Mouse (Mus musculus) B cell, adult 2 months (primary cell): ENCODE data around the gene Slc39a8.

Experiments used
- DNase-seq, 2 experiments: peaks; one replicate each; pipeline ENCODE4 v3.0.0; 2022

Slc39a8 gene

DNA sequence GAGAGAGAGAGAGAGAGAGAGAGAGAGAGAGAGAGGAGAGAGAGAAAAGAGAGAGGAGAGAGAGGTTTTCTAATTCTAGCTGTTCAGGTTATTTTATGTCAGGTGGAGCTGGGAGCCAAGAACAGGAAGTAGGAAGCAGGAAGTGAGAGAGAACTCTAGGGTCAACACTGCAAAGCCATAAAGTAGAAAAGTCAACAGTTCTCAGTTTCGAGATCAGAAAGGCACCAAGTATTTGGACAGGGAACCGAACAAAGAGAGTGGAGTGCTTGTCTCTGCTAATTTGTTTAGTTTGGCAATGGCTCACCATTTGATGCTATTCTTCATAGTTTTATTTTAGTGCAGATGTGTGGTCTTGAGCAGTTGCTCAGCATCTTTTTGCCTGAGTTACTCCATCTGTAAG is 26.5 kb downstream of the Slc39a8 start:
- no peak for DNase-seq

DNA sequence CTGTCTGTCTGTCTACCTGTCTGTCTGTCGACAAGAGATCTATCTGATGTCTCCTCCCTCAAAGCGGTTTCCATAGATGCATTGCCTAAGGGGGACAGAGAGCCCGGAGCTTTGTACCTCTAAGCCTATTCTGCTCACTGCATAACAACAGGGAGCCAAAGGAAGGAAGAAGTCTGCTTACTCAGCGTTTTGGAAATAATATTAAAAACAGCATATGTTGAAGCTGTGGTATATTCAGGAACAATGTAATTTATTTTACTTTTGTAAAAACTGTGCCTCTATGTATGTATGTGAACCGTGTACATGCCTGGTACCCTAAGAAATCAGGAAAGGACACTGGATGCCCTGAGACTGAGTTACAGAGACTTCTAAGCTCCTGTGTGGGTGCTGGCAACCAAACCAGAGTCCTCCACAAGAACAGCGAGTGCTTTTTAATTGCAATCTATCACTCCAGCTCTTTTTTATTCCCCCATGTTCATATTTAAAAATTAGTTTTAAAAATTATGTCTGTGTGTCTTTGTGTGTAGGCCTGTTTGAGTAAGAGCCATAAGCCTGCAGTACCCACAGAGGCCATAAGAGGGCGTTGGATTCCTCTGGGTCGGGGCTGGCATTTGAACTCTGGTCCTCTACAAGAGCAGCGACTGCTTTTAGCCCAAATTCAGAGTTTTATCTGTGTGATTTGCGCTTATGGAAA is 28.7 kb downstream of the Slc39a8 start:
- peak; percentile 2 to 16 for DNase-seq

DNA sequence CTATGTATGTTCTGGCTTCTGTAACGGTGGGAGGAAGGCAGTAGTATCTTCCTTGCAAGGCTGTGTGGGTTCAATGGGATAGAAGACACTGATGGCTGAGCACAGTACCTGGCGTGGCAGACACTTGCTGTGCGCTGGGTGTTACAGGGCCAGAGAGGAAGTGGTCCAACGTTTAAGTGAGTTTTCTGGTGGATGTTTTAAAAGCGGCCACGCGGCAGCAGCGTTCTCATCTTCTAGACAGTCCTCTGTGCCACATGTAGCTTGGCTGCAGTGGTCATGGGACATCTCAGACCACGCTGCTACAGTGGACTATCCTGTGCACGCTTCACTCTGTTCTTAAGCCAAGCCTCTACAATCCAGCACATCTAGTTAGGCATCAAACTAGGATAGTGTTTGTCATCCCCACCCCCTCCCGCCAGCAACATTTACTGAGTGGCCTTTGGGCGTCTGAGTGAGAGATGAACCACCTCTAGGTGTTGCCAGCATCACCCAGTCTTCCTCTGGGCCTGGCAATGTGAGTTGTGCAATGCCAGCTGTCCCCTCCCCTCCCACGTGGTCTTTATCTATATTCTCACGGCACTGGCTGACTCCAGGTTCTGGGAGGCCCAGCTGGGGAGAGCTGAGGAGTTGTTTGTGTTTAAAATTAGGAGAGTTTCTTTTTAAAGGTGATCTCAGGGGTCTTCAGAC is 29.4 kb downstream of the Slc39a8 start:
- DNase-seq = no peak

DNA sequence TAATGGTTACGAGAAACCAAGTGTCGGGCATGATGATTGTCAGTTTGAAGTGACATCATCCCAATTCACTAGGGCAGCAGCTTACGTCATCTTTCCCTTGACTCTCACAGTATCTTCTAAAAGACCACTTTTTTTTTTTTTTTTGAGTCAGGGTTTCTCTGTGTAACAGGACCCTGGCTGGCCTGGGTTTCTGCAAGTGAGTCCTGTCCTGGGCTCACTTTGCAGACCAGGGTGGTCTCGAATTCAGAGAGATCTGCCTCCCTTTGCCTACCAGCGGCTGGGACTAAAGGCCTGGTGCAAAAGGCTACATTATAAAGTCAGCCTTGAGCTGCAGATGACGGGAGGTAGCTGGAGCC is 29.9 kb downstream of the Slc39a8 start:
- DNase-seq = no peak

DNA sequence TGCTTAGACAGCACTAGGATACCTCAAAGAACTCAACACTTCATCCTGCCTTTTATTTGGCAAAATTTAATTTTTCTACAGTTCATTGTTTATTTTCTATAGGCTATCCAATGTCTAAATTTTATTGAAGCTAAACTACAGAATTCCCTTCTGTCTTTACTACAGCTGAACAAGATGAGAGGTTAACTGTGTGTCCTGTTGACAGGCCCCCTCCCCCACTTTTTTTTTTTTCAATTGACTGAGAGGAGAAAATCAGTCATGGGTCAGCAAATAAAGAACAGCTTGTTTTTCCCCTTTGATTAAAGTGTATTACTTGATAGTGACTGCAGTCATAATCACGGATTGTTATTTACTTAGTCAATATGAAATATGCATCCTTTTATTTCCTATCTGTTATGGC is 31.2 kb downstream of the Slc39a8 start:
- DNase-seq = no peak

DNA sequence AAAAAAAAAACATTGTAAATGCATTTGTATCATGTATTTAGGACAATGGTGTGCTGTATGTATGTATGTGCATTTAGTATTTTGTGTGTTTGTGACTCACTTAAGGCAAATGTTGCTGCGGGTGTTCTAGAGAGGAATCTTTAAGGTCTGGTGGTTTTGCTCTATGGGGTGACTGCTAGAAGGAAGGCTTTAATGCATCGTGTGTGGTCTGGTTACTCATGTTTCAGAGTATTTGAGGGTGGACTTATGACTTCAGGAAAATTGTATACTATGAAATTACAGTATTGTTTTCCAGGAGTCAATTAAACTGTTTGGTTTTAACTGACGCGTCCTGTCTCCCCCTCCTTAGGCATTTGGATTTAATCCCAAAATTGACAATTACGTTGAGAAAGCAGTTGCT is 32.1 kb downstream of the Slc39a8 start:
- no peak for DNase-seq

DNA sequence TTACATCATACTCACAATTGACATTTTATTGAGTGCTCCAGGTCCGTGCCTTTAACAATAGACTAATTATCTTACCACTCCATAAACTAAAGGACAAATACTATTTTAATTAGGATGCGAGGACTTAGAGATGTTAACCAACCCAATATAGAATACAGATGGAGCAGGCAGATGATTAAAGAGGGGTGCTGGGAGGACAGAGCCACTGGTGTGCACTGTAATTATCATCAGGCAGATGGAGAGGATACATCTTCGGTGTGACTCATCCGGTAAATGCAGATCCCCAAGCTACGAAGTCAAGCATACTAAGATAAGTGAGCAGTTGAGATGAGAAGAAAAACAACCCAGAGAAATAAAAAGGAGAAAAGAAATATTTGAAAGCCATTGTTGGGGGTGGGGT is 34.4 kb downstream of the Slc39a8 start:
- DNase-seq = no peak

GRCm38 (mm10) chr3:135862804-135863203 is 37.7 kb downstream of the Slc39a8 start:
- DNase-seq = peak in 1 of 2 experiments; percentile 10

DNA sequence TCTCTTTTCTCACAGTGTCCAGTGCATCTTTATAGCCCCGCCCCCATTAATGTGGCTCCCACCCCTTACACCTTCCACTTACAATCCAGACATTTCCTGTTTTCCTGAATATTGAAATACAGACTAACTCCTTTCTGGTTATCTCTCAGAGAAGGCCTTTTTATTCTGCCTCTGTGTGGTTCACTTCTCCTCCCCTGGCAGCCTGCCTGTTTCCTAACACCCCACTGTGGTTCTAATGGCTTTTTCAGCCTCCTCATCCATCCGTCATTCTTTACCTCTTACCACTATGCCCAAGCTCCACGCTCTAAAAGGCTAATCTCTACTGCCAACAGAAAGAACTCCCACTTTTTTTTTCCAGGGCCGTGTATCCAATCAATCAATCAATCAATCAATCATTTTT is 44.0 kb downstream of the Slc39a8 start:
- DNase-seq = no peak

DNA sequence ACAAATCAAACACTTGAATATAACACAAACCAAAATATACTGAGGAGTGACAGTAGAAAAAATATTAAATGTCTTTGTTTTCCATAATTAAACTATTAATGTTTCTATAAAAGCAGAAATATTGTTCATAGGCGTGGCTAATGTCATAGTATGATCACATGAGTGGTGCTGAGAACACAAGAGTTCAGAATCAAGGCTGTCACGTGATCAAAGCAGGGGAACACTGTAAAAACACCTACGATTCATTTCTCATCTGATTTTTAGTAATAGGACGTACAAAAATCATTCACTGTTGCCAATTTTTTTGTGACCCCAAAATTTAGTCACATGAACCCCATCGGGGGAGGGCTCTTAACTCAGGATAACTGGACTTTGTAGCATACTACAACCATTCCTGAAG is 47.2 kb downstream of the Slc39a8 start:
- DNase-seq = no peak

- no peak for DNase-seq
Measured at GRCm38 (mm10) chr3:135873596-135873995, 48.5 kb downstream of the Slc39a8 start.

GRCm38 (mm10) chr3:135878048-135878447 is 53.0 kb downstream of the Slc39a8 start:
- DNase-seq = no peak

GRCm38 (mm10) chr3:135885927-135886658 is 61.0 kb downstream of the Slc39a8 start:
- DNase-seq = no peak

GRCm38 (mm10) chr3:135886659-135887027 is 61.6 kb downstream of the Slc39a8 start:
- peak; percentile 63 to 65 for DNase-seq

DNA sequence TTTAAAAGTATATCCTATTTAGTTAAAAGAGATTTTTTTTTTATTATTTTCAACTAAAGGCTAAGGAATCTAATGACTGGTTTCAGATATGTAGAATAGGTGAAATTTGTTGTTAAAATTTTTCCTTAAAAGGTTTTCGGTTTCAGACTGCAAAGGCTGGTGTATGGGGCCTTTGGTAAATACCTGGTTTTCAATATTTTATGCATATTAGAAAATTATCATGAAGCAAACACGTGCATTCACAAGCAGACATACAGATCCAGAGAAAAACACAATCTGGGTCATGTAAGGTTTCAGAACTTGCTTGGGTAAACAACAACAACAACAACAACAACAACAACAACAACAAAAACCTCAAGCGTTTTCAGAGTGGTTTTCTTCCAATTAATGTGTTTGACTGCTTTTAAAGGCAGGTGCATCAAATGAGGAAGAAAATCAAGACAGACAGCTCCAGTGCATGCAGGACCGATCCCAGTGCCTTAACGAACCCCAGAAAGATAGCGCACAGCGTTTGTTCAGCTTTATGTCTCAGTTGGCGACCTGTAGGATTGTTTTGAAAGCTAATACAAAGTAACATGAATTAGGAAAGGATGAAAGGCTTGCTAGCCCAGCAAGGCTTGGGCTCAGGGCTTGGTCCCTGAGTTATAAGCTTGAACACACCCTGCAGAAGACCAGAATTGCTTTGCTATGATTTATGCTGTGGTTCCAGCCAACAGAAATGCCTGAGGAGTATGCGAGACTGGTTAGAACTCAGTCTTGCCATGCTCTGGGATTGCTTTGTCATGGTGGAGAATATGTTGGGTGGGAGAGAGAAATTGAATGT is 62.2 kb downstream of the Slc39a8 start:
- DNase-seq = no peak

- no peak for DNase-seq
Measured at GRCm38 (mm10) chr3:135887856-135888155, 62.7 kb downstream of the Slc39a8 start.

DNA sequence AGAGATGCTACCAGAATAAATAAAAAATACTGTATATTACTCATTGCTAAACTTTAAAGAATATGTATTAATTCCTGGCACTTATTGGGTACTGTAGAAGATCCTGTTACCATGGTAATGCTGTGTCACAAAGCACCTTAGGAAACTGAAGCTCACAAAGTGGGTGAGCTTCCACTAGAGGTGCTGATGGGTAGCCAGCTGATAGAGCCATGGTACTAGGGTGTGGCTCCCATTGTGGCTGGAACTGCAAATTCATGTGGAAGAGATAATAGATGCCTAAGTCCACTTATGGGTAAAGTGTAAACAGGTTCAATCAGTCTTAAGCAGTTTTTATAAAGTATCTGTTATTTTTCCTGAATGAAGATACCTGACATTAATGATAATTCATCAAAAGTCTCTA is 64.3 kb downstream of the Slc39a8 start:
- DNase-seq = no peak

GRCm38 (mm10) chr3:135903366-135903765 is 78.3 kb downstream of the Slc39a8 start:
- DNase-seq = peak; percentile 20 to 28

DNA sequence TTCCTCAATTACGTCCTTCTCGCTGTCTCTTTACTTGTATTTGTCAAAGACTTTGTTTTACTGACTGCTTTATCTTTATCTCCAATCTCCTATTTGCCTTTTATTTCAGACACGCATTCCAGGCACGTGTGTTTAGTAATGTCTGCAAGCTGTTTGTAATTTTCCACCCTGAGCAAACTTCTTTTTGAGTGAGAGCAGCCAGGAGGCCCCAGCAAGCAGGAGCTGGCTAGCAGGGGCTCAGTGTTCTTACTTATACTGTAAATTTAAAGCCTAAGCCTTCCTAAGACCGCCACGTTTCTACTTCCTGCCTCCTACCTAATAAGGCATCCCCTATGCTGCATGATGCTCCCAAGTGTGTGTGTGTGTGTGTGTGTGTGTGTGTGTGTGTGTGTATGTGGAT is 79.8 kb downstream of the Slc39a8 start:
- no peak for DNase-seq

DNA sequence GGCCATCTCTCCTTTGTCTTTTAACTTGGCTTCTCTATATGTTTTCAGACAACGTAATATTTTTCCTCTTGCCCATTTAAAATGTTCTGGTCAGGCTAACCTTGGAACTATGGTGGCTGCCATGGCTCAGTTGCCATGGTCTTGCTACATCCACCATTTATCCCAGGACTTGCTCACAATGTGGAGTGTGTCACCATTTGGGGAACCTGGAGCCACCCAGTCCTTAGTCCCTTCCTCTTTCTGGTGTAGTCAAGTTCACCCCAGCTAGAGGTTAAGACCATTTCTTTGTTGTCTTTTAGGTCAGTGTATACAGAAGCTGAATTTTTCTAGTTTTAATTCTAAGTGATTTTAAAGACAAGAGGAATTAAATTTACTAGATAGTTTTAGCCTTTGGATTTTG is 80.7 kb downstream of the Slc39a8 start:
- no peak for DNase-seq

DNA sequence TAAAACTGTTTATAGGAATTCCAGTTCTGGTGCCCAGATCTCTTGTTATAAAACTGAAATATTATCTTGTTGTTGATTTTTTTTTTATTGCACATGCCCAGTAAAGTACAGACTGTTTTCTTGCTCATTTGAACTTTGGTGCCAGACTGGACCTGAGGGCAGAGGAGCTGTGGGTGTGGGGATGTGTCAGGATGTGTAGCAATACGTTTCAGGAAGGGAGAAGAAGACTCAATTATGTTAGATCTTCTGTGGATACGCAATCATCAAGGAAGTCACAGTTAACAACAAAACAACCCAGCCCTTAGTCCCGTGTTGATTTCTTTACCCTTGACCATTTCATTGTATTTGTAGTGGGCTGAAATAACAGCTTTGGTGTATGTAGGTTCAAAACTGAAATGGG is 81.9 kb downstream of the Slc39a8 start:
- DNase-seq = no peak

DNA sequence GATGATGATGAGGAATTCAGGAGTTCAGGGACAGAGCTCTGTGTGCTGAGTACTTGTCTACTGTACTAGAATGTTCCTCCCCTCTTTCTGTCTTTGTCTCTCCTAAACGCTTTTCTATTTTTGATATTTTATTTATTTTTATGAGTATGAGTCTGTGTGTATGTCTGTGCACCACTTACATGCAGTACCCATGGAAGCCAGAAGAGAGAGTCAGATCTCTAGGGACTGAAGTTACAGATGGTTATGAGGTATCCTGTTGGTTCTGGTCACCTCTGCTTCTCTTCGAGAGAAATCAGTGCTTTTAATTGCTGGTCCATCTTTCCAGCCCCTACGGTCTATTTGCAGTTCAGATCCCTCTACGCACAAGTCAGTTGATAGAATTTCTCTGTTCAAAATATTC is 90.9 kb downstream of the Slc39a8 start:
- DNase-seq = no peak

DNA sequence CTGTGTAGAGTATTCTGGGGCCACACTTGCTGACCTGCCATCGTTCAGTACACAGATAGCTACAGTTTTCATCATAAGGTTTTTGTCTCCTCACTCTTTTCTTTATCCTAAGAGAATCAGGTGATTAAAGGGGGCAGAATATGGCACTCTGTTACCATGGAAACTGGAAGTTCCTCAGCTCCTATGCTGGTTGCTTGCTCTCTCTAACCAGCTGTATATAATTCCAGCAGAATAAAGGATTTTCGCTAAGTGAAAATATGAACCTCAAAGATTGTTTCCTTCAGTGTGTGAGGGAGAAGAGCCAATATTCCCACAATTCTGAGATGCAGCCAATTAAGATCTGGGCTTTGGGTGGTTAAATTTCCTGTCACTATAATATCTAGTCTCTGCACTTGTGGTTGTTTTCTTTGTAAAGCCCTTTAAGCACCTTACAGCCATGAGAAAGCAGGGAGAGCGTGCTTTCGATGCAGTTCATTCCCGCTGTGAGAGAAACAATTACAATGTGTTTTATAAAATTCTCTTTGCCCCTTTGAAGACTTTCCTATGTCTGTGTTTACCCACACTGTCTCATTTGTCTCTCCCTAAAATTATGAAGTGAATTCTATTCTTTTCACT is 93.6 kb downstream of the Slc39a8 start:
- DNase-seq = no peak
